Mouse (Mus musculus): ENCODE measurements at regions not wholly inside any gene's neighbourhood (a gene's known extent, or its start where the extent isn't known, plus 50 kb on each side); places are given as distances from the start of the nearest gene placed in this dataset.

DNA sequence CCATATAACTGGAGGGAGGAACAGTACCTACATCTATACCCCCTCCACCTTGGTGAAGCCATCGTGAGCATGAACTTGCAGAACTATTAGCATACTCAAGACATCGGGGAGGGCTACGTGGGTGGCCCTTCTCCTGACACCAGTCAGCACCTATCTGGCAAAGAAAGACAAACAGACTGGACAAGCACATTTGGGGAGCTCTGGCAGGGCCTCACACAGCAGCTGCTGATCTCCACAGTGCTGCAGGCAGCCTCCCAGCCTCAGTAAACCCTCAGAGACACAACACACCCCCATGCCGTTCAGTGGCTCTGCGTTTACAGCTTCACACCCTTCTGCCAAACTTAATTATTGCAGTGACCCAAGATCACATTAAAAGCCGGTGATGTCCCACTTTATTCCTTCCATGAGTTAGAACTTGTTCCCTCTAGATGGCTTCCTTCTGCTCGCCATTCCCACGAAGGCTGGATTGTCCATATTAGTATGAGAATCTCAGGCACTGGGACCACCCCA lies 161.7 kb downstream of the Fam43a start:
- no peak overlapping the region for H3K9ac ChIP-seq
- no peak for ATAC-seq (ENCODE audit: borderline replicate concordance, extremely low read depth, low FRiP score, low TSS enrichment)
- H3K4me2 ChIP-seq, result no peak overlapping the region
- WGBS, result 32% methylated on average over 8 of the region's 8 CpGs
- no peak overlapping the region for H3K27ac ChIP-seq
- H3K27me3 ChIP-seq, result no peaks in the 10 kb centered on the region
- peaks cover 7% of the 10 kb centered on the region for H3K4me1 ChIP-seq
- no peaks in the 10 kb centered on the region for H3K9me3 ChIP-seq
- no peak overlapping the region for H3K4me3 ChIP-seq
- no peaks in the 10 kb centered on the region for H3K36me3 ChIP-seq

GRCm38 (mm10) chr16:30762898-30763595 lies 163.5 kb downstream of the Fam43a start:
- Histone ChIP-seq H3K27ac (no peak overlapping the region), H3K9me3 (no peaks in the 10 kb centered on the region), H3K27me3 (no peaks in the 10 kb centered on the region), H3K36me3 (no peaks in the 10 kb centered on the region), H3K9ac (no peak overlapping the region), H3K4me1 (peaks cover 7% of the 10 kb centered on the region), H3K4me2 (no peak overlapping the region), H3K4me3 (no peak overlapping the region)
- no peak for ATAC-seq (ENCODE audit: borderline replicate concordance, extremely low read depth, low FRiP score, low TSS enrichment)
- WGBS, result 72% methylated on average over 14 of the region's 14 CpGs

- Histone ChIP-seq H3K9me3 (no peaks in the 10 kb centered on the region), H3K4me3 (no peak overlapping the region), H3K36me3 (no peaks in the 10 kb centered on the region), H3K9ac (no peak overlapping the region), H3K27me3 (no peaks in the 10 kb centered on the region), H3K27ac (no peak overlapping the region), H3K4me2 (no peak overlapping the region), H3K4me1 (peaks cover 14% of the 10 kb centered on the region)
- no peak for ATAC-seq (ENCODE audit: borderline replicate concordance, extremely low read depth, low FRiP score, low TSS enrichment)
- WGBS, result 83% methylated on average over 4 of the region's 4 CpGs
These were observed 166.1 kb downstream of the Fam43a start for GRCm38 (mm10) chr16:30765591-30765990.

GRCm38 (mm10) chr16:30769007-30769442 lies 169.5 kb downstream of the Fam43a start:
- H3K4me2 ChIP-seq, result no peak overlapping the region
- peaks cover 16% of the 10 kb centered on the region for H3K4me1 ChIP-seq
- no peaks in the 10 kb centered on the region for H3K36me3 ChIP-seq
- H3K27ac ChIP-seq, result no peak overlapping the region
- WGBS, result 9% methylated on average over 5 of the region's 5 CpGs
- no peak overlapping the region for H3K9ac ChIP-seq
- ATAC-seq (ENCODE audit: borderline replicate concordance, extremely low read depth, low FRiP score, low TSS enrichment), result no peak
- no peaks in the 10 kb centered on the region for H3K9me3 ChIP-seq
- no peaks in the 10 kb centered on the region for H3K27me3 ChIP-seq
- H3K4me3 ChIP-seq, result no peak overlapping the region

- no peak for ATAC-seq (ENCODE audit: borderline replicate concordance, extremely low read depth, low FRiP score, low TSS enrichment)
- WGBS, result 9% methylated on average over 11 of the region's 11 CpGs
- Histone ChIP-seq H3K9ac (no peak overlapping the region), H3K36me3 (no peaks in the 10 kb centered on the region), H3K27ac (no peak overlapping the region), H3K4me3 (no peak overlapping the region), H3K27me3 (no peaks in the 10 kb centered on the region), H3K9me3 (no peaks in the 10 kb centered on the region), H3K4me2 (no peak overlapping the region), H3K4me1 (peaks cover 16% of the 10 kb centered on the region)
These were observed 169.9 kb downstream of the Fam43a start for GRCm38 (mm10) chr16:30769467-30769866.

- Histone ChIP-seq H3K4me3 (no peak overlapping the region), H3K4me1 (peaks cover 29% of the 10 kb centered on the region), H3K9me3 (no peaks in the 10 kb centered on the region), H3K27me3 (no peaks in the 10 kb centered on the region), H3K9ac (no peak overlapping the region), H3K27ac (no peak overlapping the region), H3K36me3 (no peaks in the 10 kb centered on the region), H3K4me2 (no peak overlapping the region)
- ATAC-seq (ENCODE audit: borderline replicate concordance, extremely low read depth, low FRiP score, low TSS enrichment), result no peak
- WGBS, result 26% methylated on average over 3 of the region's 3 CpGs
These were observed 173.3 kb downstream of the Fam43a start for GRCm38 (mm10) chr16:30772802-30773201.

DNA sequence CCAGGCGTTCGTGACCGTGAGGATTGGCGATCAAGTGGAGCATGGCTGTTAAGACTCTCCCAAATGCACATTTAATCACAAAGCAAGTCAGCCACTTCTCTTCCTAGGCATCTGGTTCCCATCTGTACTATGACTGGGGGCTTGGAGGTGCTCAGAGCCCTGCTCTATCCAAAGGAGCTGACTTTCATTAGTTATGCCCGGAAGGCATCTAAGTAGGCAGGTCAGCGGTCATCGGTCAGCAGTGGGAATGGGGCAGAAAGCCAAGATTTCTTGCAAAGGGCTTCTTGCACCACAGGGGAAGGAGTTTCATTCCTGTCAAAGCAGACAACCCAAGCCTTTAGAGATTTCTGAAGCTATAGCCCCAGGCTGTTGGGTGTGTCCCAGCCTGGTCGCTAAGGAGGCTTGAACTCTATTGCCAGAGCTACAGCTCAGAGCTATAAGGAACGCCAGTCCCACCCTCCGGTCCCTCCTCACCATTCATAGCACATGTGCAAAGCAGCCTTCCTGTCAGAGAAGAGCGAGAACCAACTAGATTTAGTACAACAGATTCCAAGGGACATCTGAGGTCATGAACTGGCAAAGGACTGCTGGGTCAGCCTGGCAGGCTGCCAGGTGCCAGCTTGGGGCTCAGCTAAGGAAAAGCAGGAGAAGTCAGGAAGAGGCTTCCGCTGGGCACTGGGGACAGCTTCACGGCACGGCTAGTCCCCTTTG lies 175.6 kb downstream of the Fam43a start:
- Histone ChIP-seq H3K9me3 (no peaks in the 10 kb centered on the region), H3K27me3 (no peaks in the 10 kb centered on the region), H3K4me3 (no peak overlapping the region), H3K36me3 (no peaks in the 10 kb centered on the region), H3K4me1 (peaks cover 23% of the 10 kb centered on the region), H3K27ac (no peak overlapping the region), H3K4me2 (no peak overlapping the region), H3K9ac (no peak overlapping the region)
- WGBS, result 63% methylated on average over 14 of the region's 14 CpGs
- ATAC-seq (ENCODE audit: borderline replicate concordance, extremely low read depth, low FRiP score, low TSS enrichment), result no peak

- peaks cover 23% of the 10 kb centered on the region for H3K4me1 ChIP-seq
- H3K36me3 ChIP-seq, result no peaks in the 10 kb centered on the region
- no peaks in the 10 kb centered on the region for H3K9me3 ChIP-seq
- H3K4me3 ChIP-seq, result no peak overlapping the region
- H3K9ac ChIP-seq, result no peak overlapping the region
- no peak for ATAC-seq (ENCODE audit: borderline replicate concordance, extremely low read depth, low FRiP score, low TSS enrichment)
- H3K27me3 ChIP-seq, result no peaks in the 10 kb centered on the region
- H3K27ac ChIP-seq, result no peak overlapping the region
- H3K4me2 ChIP-seq, result no peak overlapping the region
- 48% methylated on average over 21 of the region's 21 CpGs for WGBS
These were observed 176.5 kb downstream of the Fam43a start for GRCm38 (mm10) chr16:30775740-30776700.

- WGBS, result 86% methylated on average over 6 of the region's 6 CpGs
- no peak overlapping the region for H3K9ac ChIP-seq
- no peak overlapping the region for H3K4me2 ChIP-seq
- no peaks in the 10 kb centered on the region for H3K9me3 ChIP-seq
- no peak for ATAC-seq (ENCODE audit: borderline replicate concordance, extremely low read depth, low FRiP score, low TSS enrichment)
- H3K4me1 ChIP-seq, result peaks cover 20% of the 10 kb centered on the region
- no peak overlapping the region for H3K27ac ChIP-seq
- no peaks in the 10 kb centered on the region for H3K36me3 ChIP-seq
- no peaks in the 10 kb centered on the region for H3K27me3 ChIP-seq
- no peak overlapping the region for H3K4me3 ChIP-seq
These were observed 177.9 kb downstream of the Fam43a start for GRCm38 (mm10) chr16:30777416-30777815.

DNA sequence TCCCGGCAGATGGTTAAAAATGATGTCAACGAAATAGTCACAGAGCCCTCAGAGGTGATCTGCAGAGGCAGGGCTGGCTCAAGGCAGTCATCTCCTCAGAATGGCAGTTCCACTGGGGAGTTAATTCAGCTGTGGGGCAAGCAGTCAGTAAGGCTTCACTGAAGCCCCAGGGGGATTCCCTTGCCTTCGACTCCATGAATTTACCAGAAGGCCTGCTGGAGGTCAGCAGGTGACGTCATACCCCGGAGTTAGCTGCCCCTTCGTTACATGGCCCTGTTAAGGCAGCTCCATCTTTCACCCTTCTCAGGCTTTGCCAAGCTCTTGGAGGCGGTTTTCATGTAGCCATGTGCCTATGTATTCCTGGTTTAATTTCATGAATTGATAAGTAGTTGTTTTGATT lies 178.6 kb downstream of the Fam43a start:
- peaks cover 14% of the 10 kb centered on the region for H3K4me1 ChIP-seq
- WGBS, result 67% methylated on average over 7 of the region's 7 CpGs

GRCm38 (mm10) chr16:30778945-30779344 lies 179.4 kb downstream of the Fam43a start:
- Histone ChIP-seq H3K4me3 (no peak overlapping the region), H3K27me3 (no peaks in the 10 kb centered on the region), H3K9me3 (no peaks in the 10 kb centered on the region), H3K36me3 (no peaks in the 10 kb centered on the region), H3K9ac (no peak overlapping the region), H3K4me1 (peaks cover 13% of the 10 kb centered on the region), H3K27ac (no peak overlapping the region), H3K4me2 (no peak overlapping the region)
- WGBS, result 64% methylated on average over 5 of the region's 5 CpGs
- ATAC-seq (ENCODE audit: borderline replicate concordance, extremely low read depth, low FRiP score, low TSS enrichment), result no peak

More for the DNA sequence above, 178.6 kb downstream of the Fam43a start:
- ATAC-seq (ENCODE audit: borderline replicate concordance, extremely low read depth, low FRiP score, low TSS enrichment), result no peak
- Histone ChIP-seq H3K4me3 (no peak overlapping the region), H3K27ac (no peak overlapping the region), H3K27me3 (no peaks in the 10 kb centered on the region), H3K4me2 (no peak overlapping the region), H3K9ac (no peak overlapping the region), H3K36me3 (no peaks in the 10 kb centered on the region), H3K9me3 (no peaks in the 10 kb centered on the region)
